Comparison of ENCODE assay signal across 14 mouse cellular contexts in genomic region chr2:127377942-127378610, GRCm38 (mm10). TPM values are rescaled to one million over a fixed set of nuclear protein-coding genes. Genes with fewer than 3 reads are reported as not detected.
DNase-seq lines count a peak whose midpoint lies in the region; ATAC-seq and TF ChIP-seq lines count a peak whose summit lies in the region.
"Had no signal": no experiment of that assay in that cellular context is flagged by ENCODE, and none has a peak within 500 bp of the region (broad histone marks: within the 10 kb centered on the region; RNA-seq: fewer than 3 reads in every experiment).

No protein-coding gene starts in this region.

- no peak for TF ChIP-seq POLR2A in lung, adult 2 months (IDR thresholded peaks at IDR 0.05; ENCODE audit: borderline replicate concordance, extremely low read depth, low read depth, low read length)

- H3K36me3 ChIP-seq in forebrain, embryonic 16.5 days (ENCODE audit: control insufficient read depth, insufficient read depth): no peaks in the 10 kb centered on the region
- no peaks in the 10 kb centered on the region for H3K36me3 ChIP-seq in midbrain, embryonic 11.5 days (ENCODE audit: control insufficient read depth, insufficient read depth, low read length)
- H3K36me3 ChIP-seq in kidney, embryonic 14.5 days (ENCODE audit: control insufficient read depth, insufficient read depth, low read length): no peaks in the 10 kb centered on the region
- H3K36me3 ChIP-seq: embryonic facial prominence, embryonic 15.5 days had no signal

- peak; percentile 73 for ATAC-seq in forebrain, embryonic 16.5 days
- ATAC-seq in midbrain, embryonic 11.5 days (ENCODE audit: low FRiP score): peak; percentile 61
- no peak for ATAC-seq in kidney, embryonic 14.5 days (ENCODE audit: low FRiP score, low TSS enrichment)
- ATAC-seq: intestine, embryonic 16.5 days had no signal

- WGBS in forebrain, embryonic 16.5 days: 66% methylated on average over 7 of the region's 7 CpGs
- WGBS in midbrain, embryonic 11.5 days: 66% methylated on average over 7 of the region's 7 CpGs
- WGBS in kidney, embryonic 14.5 days: 68% methylated on average over 7 of the region's 7 CpGs
- 63% methylated on average over 7 of the region's 7 CpGs for WGBS in lung, adult 2 months

- TF ChIP-seq CTCF in lung, adult 2 months (IDR thresholded peaks at IDR 0.05; ENCODE audit: insufficient read depth, low read length): no peak

- no peak overlapping the region for H3K27ac ChIP-seq in forebrain, embryonic 16.5 days (ENCODE audit: low read length)
- no peak overlapping the region for H3K27ac ChIP-seq in midbrain, embryonic 11.5 days (ENCODE audit: low read depth, low read length)
- no peak overlapping the region for H3K27ac ChIP-seq in kidney, embryonic 14.5 days (ENCODE audit: low read depth, low read length)
- H3K27ac ChIP-seq: embryonic facial prominence, embryonic 15.5 days; liver, embryonic 14.5 days had no signal

- H3K9me3 ChIP-seq in forebrain, embryonic 16.5 days (ENCODE audit: control insufficient read depth, low read length): no peaks in the 10 kb centered on the region
- H3K9me3 ChIP-seq in midbrain, embryonic 11.5 days (ENCODE audit: control insufficient read depth, low read length): no peaks in the 10 kb centered on the region
- H3K9me3 ChIP-seq in kidney, embryonic 14.5 days (ENCODE audit: control insufficient read depth, low read length): no peaks in the 10 kb centered on the region
- H3K9me3 ChIP-seq: embryonic facial prominence, embryonic 15.5 days had no signal

- H3K4me2 ChIP-seq in forebrain, embryonic 16.5 days (ENCODE audit: low read length): no peak overlapping the region
- H3K4me2 ChIP-seq in midbrain, embryonic 11.5 days: no peak overlapping the region
- no peak overlapping the region for H3K4me2 ChIP-seq in kidney, embryonic 14.5 days (replicated peaks; ENCODE audit: low read depth, low read length)
- H3K4me2 ChIP-seq: embryonic facial prominence, embryonic 15.5 days had no signal

- H3K9ac ChIP-seq in forebrain, embryonic 16.5 days (replicated peaks; ENCODE audit: low read depth, low read length): no peak overlapping the region
- H3K9ac ChIP-seq in midbrain, embryonic 11.5 days (ENCODE audit: low read length): no peak overlapping the region
- H3K9ac ChIP-seq in kidney, embryonic 14.5 days (ENCODE audit: low read depth, low read length): no peak overlapping the region
- H3K9ac ChIP-seq: embryonic facial prominence, embryonic 15.5 days; liver, embryonic 14.5 days had no signal

- no peaks in the 10 kb centered on the region for H3K27me3 ChIP-seq in forebrain, embryonic 16.5 days (replicated peaks; ENCODE audit: control insufficient read depth, insufficient read depth, low read length)
- no peaks in the 10 kb centered on the region for H3K27me3 ChIP-seq in midbrain, embryonic 11.5 days (ENCODE audit: control insufficient read depth, insufficient read depth, low read length)
- H3K27me3 ChIP-seq in kidney, embryonic 14.5 days (ENCODE audit: control insufficient read depth, insufficient read depth, low read length): no peaks in the 10 kb centered on the region
- H3K27me3 ChIP-seq: embryonic facial prominence, embryonic 15.5 days had no signal

- no peak overlapping the region for H3K4me3 ChIP-seq in forebrain, embryonic 16.5 days (replicated peaks; ENCODE audit: low read length)
- no peak overlapping the region for H3K4me3 ChIP-seq in midbrain, embryonic 11.5 days (ENCODE audit: low read depth, low read length)
- H3K4me3 ChIP-seq in kidney, embryonic 14.5 days (ENCODE audit: low read length): no peak overlapping the region
- H3K4me3 ChIP-seq in lung, adult 2 months (replicated peaks; ENCODE audit: extremely low read depth, low read depth, low read length): no peak overlapping the region
- H3K4me3 ChIP-seq: embryonic facial prominence, embryonic 15.5 days had no signal

- H3K4me1 ChIP-seq in forebrain, embryonic 16.5 days (replicated peaks; ENCODE audit: control insufficient read depth, insufficient read depth, low read length): peaks cover 7% of the 10 kb centered on the region
- H3K4me1 ChIP-seq in midbrain, embryonic 11.5 days (ENCODE audit: control insufficient read depth, insufficient read depth, low read length): peaks cover 7% of the 10 kb centered on the region; the same call in 1 of the 2 replicates
- no peaks in the 10 kb centered on the region for H3K4me1 ChIP-seq in kidney, embryonic 14.5 days (ENCODE audit: control insufficient read depth, insufficient read depth, low read length)
- no peaks in the 10 kb centered on the region for H3K4me1 ChIP-seq in lung, adult 2 months (ENCODE audit: control insufficient read depth, insufficient read depth, low read length)
- H3K4me1 ChIP-seq: embryonic facial prominence, embryonic 15.5 days had no signal

- peak; percentile 20 for DNase-seq in embryo, embryonic 9.5 days (ENCODE audit: extremely low spot score)
- DNase-seq in embryo, embryonic 11 days: no peak
- peak; percentile 8 for DNase-seq in 416B (ENCODE audit: low read depth)
- DNase-seq in midbrain, embryonic 11.5 days (ENCODE audit: low spot score, missing footprints): peak; percentile 82
- DNase-seq in kidney, adult 11 months: no peak
- DNase-seq in lung, adult 2 months: no peak
- DNase-seq: B cell, adult 2 months; thymus, postnatal 4 days had no signal

RNA-seq across cellular contexts. Expression of gene Adra2b, which starts 15.1 kb away (rescaled TPM):
- polyA plus RNA-seq in forebrain, embryonic 16.5 days (2015; fragmentation: Nextera tagmentation; extraction: Ambion mirVana): 0.62 and 0.68 TPM in 2 replicates
- 2.8 and 2.9 TPM in 2 replicates for polyA plus RNA-seq in midbrain, embryonic 11.5 days (2014; fragmentation: Nextera tagmentation; extraction: Ambion mirVana)
- polyA plus RNA-seq in kidney, embryonic 14.5 days (2014; fragmentation: Nextera tagmentation; extraction: Ambion mirVana): 0.69 and 1.8 TPM in 2 replicates
- 0.48 and 0.51 TPM in 2 replicates for polyA plus RNA-seq in lung, adult 2 months (2012; rRNA removed)

RNA-seq across cellular contexts. Expression of gene Astl, which starts 39.6 kb away (rescaled TPM):
- polyA plus RNA-seq in forebrain, embryonic 16.5 days (2015; fragmentation: Nextera tagmentation; extraction: Ambion mirVana): not detected in 2 replicates
- polyA plus RNA-seq in midbrain, embryonic 11.5 days (2014; fragmentation: Nextera tagmentation; extraction: Ambion mirVana): not detected in 2 replicates
- polyA plus RNA-seq in kidney, embryonic 14.5 days (2014; fragmentation: Nextera tagmentation; extraction: Ambion mirVana): not detected in 2 replicates
- polyA plus RNA-seq in lung, adult 2 months (2012; rRNA removed): not detected in 2 replicates
- polyA plus RNA-seq: embryonic facial prominence, embryonic 15.5 days; gonadal fat pad, adult 2 months; intestine, embryonic 16.5 days; liver, embryonic 14.5 days had no signal

RNA-seq across cellular contexts. Expression of gene Dusp2, which starts 42.1 kb away (rescaled TPM):
- polyA plus RNA-seq in forebrain, embryonic 16.5 days (2015; fragmentation: Nextera tagmentation; extraction: Ambion mirVana): 6.6 and 7.7 TPM in 2 replicates
- polyA plus RNA-seq in midbrain, embryonic 11.5 days (2014; fragmentation: Nextera tagmentation; extraction: Ambion mirVana): 3.4 and 4.4 TPM in 2 replicates
- polyA plus RNA-seq in kidney, embryonic 14.5 days (2014; fragmentation: Nextera tagmentation; extraction: Ambion mirVana): 13.0 and 14.2 TPM in 2 replicates
- 5.2 and 6.3 TPM in 2 replicates for polyA plus RNA-seq in lung, adult 2 months (2012; rRNA removed)

RNA-seq across cellular contexts. Expression of gene Gpat2, which starts 46.9 kb away (rescaled TPM):
- 0.09 and 0.13 TPM in 2 replicates for polyA plus RNA-seq in forebrain, embryonic 16.5 days (2015; fragmentation: Nextera tagmentation; extraction: Ambion mirVana)
- polyA plus RNA-seq in midbrain, embryonic 11.5 days (2014; fragmentation: Nextera tagmentation; extraction: Ambion mirVana): 0.16 and 0.37 TPM in 2 replicates
- 0.15 TPM in 1 of 2 replicates, not detected in the other for polyA plus RNA-seq in kidney, embryonic 14.5 days (2014; fragmentation: Nextera tagmentation; extraction: Ambion mirVana)
- polyA plus RNA-seq in lung, adult 2 months (2012; rRNA removed): 0.15 and 0.29 TPM in 2 replicates

Comparison
In these comparisons a context has a peak if more than half of its experiments do, and no peak if none do; other contexts are left out.
1. DNase-seq: peak in embryo, embryonic 9.5 days (single experiment), 416B (single experiment) and midbrain, embryonic 11.5 days (single experiment); none in embryo, embryonic 11 days (single experiment), kidney, adult 11 months (single experiment) and lung, adult 2 months (single experiment).